Mouse (Mus musculus) C2C12 (cell line): ENCODE results near the gene Tbc1d22a. TPM values are rescaled to one million over a fixed set of nuclear protein-coding genes. Genes with fewer than 3 reads are reported as not detected.

ENCODE experiments used
- H3K27me3 ChIP-seq: one replicate; pipeline ENCODE4 v1.6.1; 2011; ENCODE audit not compliant: control insufficient read depth, insufficient read depth, insufficient read length
- H3K36me3 ChIP-seq: one replicate; pipeline ENCODE4 v1.6.1; 2011; ENCODE audit not compliant: control insufficient read depth, insufficient read depth
- H3K4me3 ChIP-seq: one replicate; pipeline ENCODE4 v1.5.1; 2011; ENCODE audit warnings: mild to moderate bottlenecking, control low read depth; ENCODE audit not compliant: poor library complexity, insufficient read depth, severe bottlenecking
- H3K79me2 ChIP-seq: one replicate; pipeline ENCODE4 v1.6.1; 2011; ENCODE audit not compliant: control insufficient read depth, insufficient read depth
- H3K79me3 ChIP-seq: one replicate; pipeline ENCODE4 v1.6.1; 2011; ENCODE audit warnings: low read depth, control low read depth
- H3ac ChIP-seq: one replicate; pipeline ENCODE3; 2011; ENCODE audit warnings: low read depth; ENCODE audit not compliant: control insufficient read depth, insufficient read length
- CEBPB ChIP-seq: IDR thresholded peaks from one replicate; pipeline ENCODE4 v1.6.1; 2011; ENCODE audit warnings: low read depth, mild to moderate bottlenecking, control low read depth, moderate library complexity
- CTCF ChIP-seq: IDR thresholded peaks from one replicate; pipeline ENCODE4 v1.5.1; 2011; ENCODE audit not compliant: control insufficient read depth, insufficient read depth, insufficient read length
- FOSL1 ChIP-seq: IDR thresholded peaks from one replicate; pipeline ENCODE4 v1.8.0; 2011; ENCODE audit warnings: mild to moderate bottlenecking, low read length; ENCODE audit not compliant: poor library complexity, insufficient read depth, severe bottlenecking
- MAX ChIP-seq: IDR thresholded peaks from one replicate; pipeline ENCODE4 v1.6.1; 2011; ENCODE audit warnings: mild to moderate bottlenecking, control low read depth
- MYOD1 ChIP-seq: IDR thresholded peaks from one replicate; pipeline ENCODE4 v1.6.1; 2011; ENCODE audit warnings: low read depth; ENCODE audit not compliant: control insufficient read depth, insufficient read length
- MYOG ChIP-seq: IDR thresholded peaks from one replicate; pipeline ENCODE4 v1.6.1; 2011; ENCODE audit not compliant: control insufficient read depth, insufficient read length; ENCODE audit errors: extremely low read depth
- USF1 ChIP-seq: IDR thresholded peaks from one replicate; pipeline ENCODE4 v1.6.1; 2011; ENCODE audit warnings: low read depth, mild to moderate bottlenecking, control low read depth, moderate library complexity
- polyA plus RNA-seq: library from polyadenylated mRNA; unstranded; fragments of >200 nt; fragmentation: generic; extraction: Trizol; gene quantifications from one replicate; pipeline ENCODE4 v1.2.1, GENCODE M21; 2012; ENCODE audit warnings: missing spikeins

Gene Tbc1d22a
- polyA plus RNA-seq, 1 experiment: 19.7 TPM

GRCm38 (mm10) chr15:86422858-86423257 is 208.6 kb downstream of the Tbc1d22a start:
- no peak overlapping the region for H3K4me3 ChIP-seq
- H3ac ChIP-seq: no peak overlapping the region
- H3K36me3 ChIP-seq: no peaks in the 10 kb centered on the region
- H3K79me3 ChIP-seq: no peaks in the 10 kb centered on the region
- H3K27me3 ChIP-seq: no peaks in the 10 kb centered on the region
- H3K79me2 ChIP-seq: no peaks in the 10 kb centered on the region
- TF ChIP-seq CTCF (no peak), MYOG (no peak), USF1 (no peak), FOSL1 (no peak), CEBPB (no peak), MAX (no peak), MYOD1 (no peak)

- no peak overlapping the region for H3K4me3 ChIP-seq
- no peaks in the 10 kb centered on the region for H3K79me3 ChIP-seq
- no peaks in the 10 kb centered on the region for H3K79me2 ChIP-seq
- no peaks in the 10 kb centered on the region for H3K27me3 ChIP-seq
- no peak overlapping the region for H3ac ChIP-seq
- TF ChIP-seq FOSL1: no peak
- TF ChIP-seq MYOG: no peak
- TF ChIP-seq USF1: no peak
- no peak for TF ChIP-seq CEBPB
- no peaks in the 10 kb centered on the region for H3K36me3 ChIP-seq
Observed at GRCm38 (mm10) chr15:86423884-86424283, 209.6 kb downstream of the Tbc1d22a start.

- H3K36me3 ChIP-seq: no peaks in the 10 kb centered on the region
- no peaks in the 10 kb centered on the region for H3K79me3 ChIP-seq
- TF ChIP-seq MYOG (no peak), FOSL1 (no peak), USF1 (no peak), MAX (no peak)
- no peak overlapping the region for H3K4me3 ChIP-seq
- H3ac ChIP-seq: no peak overlapping the region
- no peaks in the 10 kb centered on the region for H3K79me2 ChIP-seq
- no peaks in the 10 kb centered on the region for H3K27me3 ChIP-seq
Observed at GRCm38 (mm10) chr15:86424971-86425370, 210.7 kb downstream of the Tbc1d22a start.

- Histone ChIP-seq H3K4me3 (no peak overlapping the region), H3K27me3 (no peaks in the 10 kb centered on the region), H3K36me3 (no peaks in the 10 kb centered on the region), H3K79me3 (no peaks in the 10 kb centered on the region), H3ac (no peak overlapping the region), H3K79me2 (no peaks in the 10 kb centered on the region)
- TF ChIP-seq CEBPB: no peak
- no peak for TF ChIP-seq MYOD1
- no peak for TF ChIP-seq MAX
- no peak for TF ChIP-seq CTCF
Observed at GRCm38 (mm10) chr15:86426364-86427000, 212.2 kb downstream of the Tbc1d22a start.

- no peaks in the 10 kb centered on the region for H3K27me3 ChIP-seq
- no peak overlapping the region for H3ac ChIP-seq
- no peak for TF ChIP-seq USF1
- TF ChIP-seq MYOD1: no peak
- no peak for TF ChIP-seq MYOG
- H3K79me3 ChIP-seq: no peaks in the 10 kb centered on the region
- H3K36me3 ChIP-seq: no peaks in the 10 kb centered on the region
- H3K4me3 ChIP-seq: no peak overlapping the region
- H3K79me2 ChIP-seq: no peaks in the 10 kb centered on the region
Observed at GRCm38 (mm10) chr15:86427439-86427838, 213.2 kb downstream of the Tbc1d22a start.

GRCm38 (mm10) chr15:86428496-86428895 is 214.2 kb downstream of the Tbc1d22a start:
- H3K79me3 ChIP-seq: no peaks in the 10 kb centered on the region
- TF ChIP-seq FOSL1: no peak
- TF ChIP-seq MYOD1: no peak
- TF ChIP-seq MYOG: no peak
- no peak for TF ChIP-seq USF1
- TF ChIP-seq MAX: no peak
- H3K36me3 ChIP-seq: no peaks in the 10 kb centered on the region
- no peak overlapping the region for H3K4me3 ChIP-seq
- no peak overlapping the region for H3ac ChIP-seq
- no peaks in the 10 kb centered on the region for H3K79me2 ChIP-seq
- H3K27me3 ChIP-seq: no peaks in the 10 kb centered on the region
